Mouse (Mus musculus): ENCODE results near the gene Nsd2. TPM values are rescaled to one million over a fixed set of nuclear protein-coding genes. Genes with fewer than 3 reads are reported as not detected.
"Not testable (repeated sequence)": the region's sequence is repeated elsewhere in the genome, so short reads cannot be mapped to it uniquely, and the experiment has no call there.

Nsd2 gene
- total RNA-seq, 2 experiments from 2014 or later, result 108 to 109 TPM

GRCm38 (mm10) chr5:33921486-33922235, 101.1 kb downstream of the Nsd2 start:
- no peak for ATAC-seq (replicated peaks; ENCODE audit: poor library complexity, severe bottlenecking)

DNA sequence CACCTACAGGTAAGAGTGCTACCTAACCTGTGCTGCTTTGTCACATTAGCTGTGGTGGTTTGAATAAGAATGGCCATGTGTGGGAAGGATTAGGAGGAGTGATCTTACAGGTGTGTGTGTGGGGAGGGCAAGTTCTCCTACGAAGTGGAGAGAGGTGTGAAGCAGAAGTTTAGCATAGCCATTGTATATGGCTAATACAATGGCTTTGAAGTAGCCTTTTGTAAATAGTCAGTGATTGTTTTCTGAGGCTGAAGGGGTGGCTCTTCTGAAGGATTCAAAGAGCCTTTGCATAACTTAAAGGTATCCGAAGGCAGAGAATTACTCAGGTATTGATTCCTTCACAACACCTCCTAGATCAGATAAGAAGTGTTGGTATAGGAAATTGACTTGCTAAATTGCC, 102.0 kb downstream of the Nsd2 start:
- no peak for ATAC-seq (replicated peaks; ENCODE audit: poor library complexity, severe bottlenecking)

- no peak for ATAC-seq (replicated peaks; ENCODE audit: poor library complexity, severe bottlenecking)
Measured at GRCm38 (mm10) chr5:33926170-33926569, 105.6 kb downstream of the Nsd2 start.

DNA sequence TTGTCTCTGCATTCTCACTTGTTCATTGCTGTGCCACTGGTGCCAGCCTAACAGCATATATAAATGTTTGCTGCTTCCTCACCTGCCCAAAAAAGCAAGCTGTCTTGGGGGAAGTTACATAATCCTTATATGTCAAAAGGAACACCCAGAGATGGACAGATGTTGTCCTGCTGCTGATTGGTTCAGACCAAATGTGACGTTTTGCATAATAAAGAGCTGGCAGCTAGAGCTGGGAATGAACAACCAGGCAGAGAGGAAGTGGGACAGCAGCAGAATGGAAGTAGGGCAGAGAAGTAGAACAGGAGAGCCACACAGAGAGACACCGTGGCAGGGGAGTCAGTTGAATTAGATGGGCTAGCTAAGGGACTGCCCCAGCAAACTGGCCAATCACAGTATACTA, 111.9 kb downstream of the Nsd2 start:
- peak; percentile 49 for ATAC-seq (replicated peaks; ENCODE audit: poor library complexity, severe bottlenecking)

DNA sequence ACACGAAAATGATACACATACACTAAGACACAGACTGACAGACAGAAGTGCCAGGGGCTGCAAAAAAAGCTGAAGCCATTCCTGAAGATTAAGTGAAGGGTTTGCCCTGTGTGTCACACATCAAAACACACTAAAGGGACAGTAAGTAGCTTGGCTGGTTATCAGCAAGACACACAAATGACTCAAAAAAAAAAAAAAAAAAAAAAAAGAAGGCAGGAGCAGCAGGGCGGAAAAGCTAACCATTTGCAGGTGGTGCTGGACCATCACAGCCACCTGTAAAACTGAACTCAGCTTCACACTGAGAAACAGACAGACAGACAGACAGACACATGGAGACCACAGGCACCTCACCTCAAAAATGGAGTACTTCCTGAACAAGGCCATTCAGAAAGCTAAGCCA, 113.6 kb downstream of the Nsd2 start:
- no peak for ATAC-seq (replicated peaks; ENCODE audit: poor library complexity, severe bottlenecking)

GRCm38 (mm10) chr5:33934877-33935276, 114.4 kb downstream of the Nsd2 start:
- ATAC-seq (replicated peaks; ENCODE audit: poor library complexity, severe bottlenecking), result no peak

DNA sequence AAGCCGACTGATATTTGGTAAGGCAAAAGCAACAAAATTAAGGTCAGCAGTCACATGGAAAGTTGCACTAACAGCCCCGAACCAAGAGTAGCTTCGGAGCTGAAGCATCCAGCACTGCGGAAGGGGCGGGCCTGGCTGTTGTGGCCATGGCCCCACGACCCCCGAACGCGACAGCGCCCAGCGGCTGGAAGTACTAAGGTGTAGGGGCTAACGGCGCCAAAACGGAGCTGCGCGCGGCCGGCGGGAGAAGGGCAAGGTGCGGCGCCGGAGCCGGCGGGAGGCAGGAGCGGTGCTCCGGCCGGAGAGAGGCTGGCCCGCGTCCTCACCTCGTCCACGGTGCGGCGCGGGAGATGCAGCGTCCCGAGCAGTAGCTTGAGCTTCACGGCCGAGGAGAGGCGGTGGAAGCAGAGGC, 115.2 kb downstream of the Nsd2 start:
- ATAC-seq (replicated peaks; ENCODE audit: poor library complexity, severe bottlenecking), result peak; percentile 0; the same call in 1 of the 2 replicates

DNA sequence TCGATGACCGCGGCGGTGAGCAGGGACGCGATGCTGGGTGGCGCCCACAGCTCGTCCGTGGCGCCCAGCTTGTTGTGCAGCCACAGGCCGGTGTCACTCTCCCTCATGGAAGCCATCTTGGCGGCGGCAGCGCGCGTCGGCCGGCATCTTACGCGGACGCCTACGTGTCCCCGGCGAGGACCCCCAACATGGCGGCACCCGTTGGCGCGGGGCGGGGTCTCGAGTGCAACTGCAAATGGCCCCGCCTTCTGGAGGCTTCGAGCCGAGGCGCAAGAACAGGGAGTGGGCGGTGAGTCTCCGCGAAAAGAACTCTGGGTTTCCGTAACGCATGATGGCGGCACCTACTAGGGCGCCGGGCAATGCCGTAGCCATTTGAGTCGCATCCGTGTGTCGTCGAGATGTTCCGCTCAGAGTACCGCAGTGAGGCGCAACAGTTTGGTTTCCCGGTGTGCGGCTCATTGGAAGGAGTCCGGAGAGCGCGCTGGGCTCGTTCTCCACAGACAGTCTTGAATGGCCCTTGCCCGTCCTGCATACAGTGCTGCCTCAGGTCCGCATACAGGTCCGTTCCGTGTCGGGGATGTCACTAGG, 115.7 kb downstream of the Nsd2 start, which contains the start of gene Nelfa:
TSS of gene Nelfa (minus strand) at position 294 of the 588 bp plus-strand sequence.
- peak; percentile 87 for ATAC-seq (replicated peaks; ENCODE audit: poor library complexity, severe bottlenecking)

DNA sequence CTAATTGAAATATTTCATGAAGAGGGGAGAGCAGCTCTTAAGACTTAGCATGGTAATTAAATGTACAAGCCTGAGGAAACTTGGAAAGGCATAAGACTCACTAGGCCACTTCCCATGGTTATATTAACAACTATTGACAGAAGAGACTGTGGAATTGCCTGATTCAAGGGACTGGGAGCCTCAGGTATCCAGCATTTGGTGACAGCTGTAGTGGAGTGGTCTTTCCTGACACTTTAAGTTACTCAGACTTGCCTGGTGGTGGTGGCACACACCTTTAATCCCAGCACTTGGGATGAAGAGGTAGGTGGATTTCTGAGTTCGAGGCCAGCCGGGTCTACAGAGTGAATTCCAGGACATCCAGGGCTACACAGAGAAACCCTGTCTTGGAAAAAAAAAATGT, 116.7 kb downstream of the Nsd2 start:
- ATAC-seq (replicated peaks; ENCODE audit: poor library complexity, severe bottlenecking), result no peak

- ATAC-seq (replicated peaks; ENCODE audit: poor library complexity, severe bottlenecking), result peak; percentile 71
Measured at GRCm38 (mm10) chr5:33938448-33938847, 117.9 kb downstream of the Nsd2 start.

DNA sequence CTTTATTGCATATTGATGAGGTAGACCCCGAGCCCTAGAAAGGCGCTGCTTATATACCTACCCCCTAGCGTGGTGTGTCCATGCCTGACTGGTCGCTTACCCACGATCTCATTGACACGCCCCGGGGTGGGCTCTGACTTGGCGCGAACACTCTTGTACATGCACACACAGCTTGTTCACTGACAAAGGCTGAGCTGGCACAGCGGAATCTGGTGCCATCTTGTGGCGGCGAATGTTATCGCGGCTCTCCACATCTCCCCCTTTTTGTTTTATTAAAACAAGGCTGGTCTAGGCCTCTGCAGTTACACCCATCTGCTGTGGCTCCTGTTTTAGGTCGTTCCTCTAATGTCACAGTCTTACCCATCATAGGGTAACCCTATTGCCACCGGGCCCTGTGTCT, 126.5 kb downstream of the Nsd2 start:
- ATAC-seq (replicated peaks; ENCODE audit: poor library complexity, severe bottlenecking), result not testable (repeated sequence)

Other genes with a start within 250 kb of the Nsd2 start
- 23.7 and 40.1 TPM in 2 replicates for gene Fam53a, start 191.1 kb upstream of the Nsd2 start, total RNA-seq (2014; fragmentation: Nextera tagmentation)
- gene Fam53a, start 191.1 kb upstream of the Nsd2 start, total RNA-seq (2017), result 15.7 and 16.1 TPM in 2 replicates
- 0.75 TPM in 1 of 2 replicates, not detected in the other for gene Gm9903, start 190.8 kb upstream of the Nsd2 start, total RNA-seq (2014; fragmentation: Nextera tagmentation)
- 0.15 and 0.30 TPM in 2 replicates for gene Gm9903, start 190.8 kb upstream of the Nsd2 start, total RNA-seq (2017)
- 154 and 174 TPM in 2 replicates for gene Slbp, start 168.2 kb upstream of the Nsd2 start, total RNA-seq (2014; fragmentation: Nextera tagmentation)
- gene Slbp, start 168.2 kb upstream of the Nsd2 start, total RNA-seq (2017), result 251 and 253 TPM in 2 replicates
- 79.1 and 81.0 TPM in 2 replicates for gene Tacc3, start 162.6 kb upstream of the Nsd2 start, total RNA-seq (2014; fragmentation: Nextera tagmentation)
- 186 and 201 TPM in 2 replicates for gene Tacc3, start 162.6 kb upstream of the Nsd2 start, total RNA-seq (2017)
- 15.0 and 27.7 TPM in 2 replicates for gene Tmem129, start 162.3 kb upstream of the Nsd2 start, total RNA-seq (2014; fragmentation: Nextera tagmentation)
- 19.7 and 26.2 TPM in 2 replicates for gene Tmem129, start 162.3 kb upstream of the Nsd2 start, total RNA-seq (2017)
- gene Fgfr3, start 99.1 kb upstream of the Nsd2 start, total RNA-seq (2014; fragmentation: Nextera tagmentation), result not detected in 2 replicates
- not detected in 2 replicates for gene Fgfr3, start 99.1 kb upstream of the Nsd2 start, total RNA-seq (2017)
- gene Letm1, start 37.9 kb upstream of the Nsd2 start, total RNA-seq (2014; fragmentation: Nextera tagmentation), result 24.5 and 25.3 TPM in 2 replicates
- gene Letm1, start 37.9 kb upstream of the Nsd2 start, total RNA-seq (2017), result 19.9 and 22.3 TPM in 2 replicates
- gene Nelfa, start 115.7 kb downstream of the Nsd2 start, total RNA-seq (2014; fragmentation: Nextera tagmentation), result 38.0 and 44.6 TPM in 2 replicates
- 33.1 and 34.4 TPM in 2 replicates for gene Nelfa, start 115.7 kb downstream of the Nsd2 start, total RNA-seq (2017)
- 2.1 and 7.4 TPM in 2 replicates for gene Gm1673, start 162.7 kb downstream of the Nsd2 start, total RNA-seq (2014; fragmentation: Nextera tagmentation)
- 14.6 TPM in 1 of 2 replicates, not detected in the other for gene Gm1673, start 162.7 kb downstream of the Nsd2 start, total RNA-seq (2017)
- 4.8 and 6.3 TPM in 2 replicates for gene Nat8l, start 175.3 kb downstream of the Nsd2 start, total RNA-seq (2014; fragmentation: Nextera tagmentation)
- 1.7 and 2.2 TPM in 2 replicates for gene Nat8l, start 175.3 kb downstream of the Nsd2 start, total RNA-seq (2017)

Measured in granulocyte monocyte progenitor cell, adult 5-6 weeks (primary cell).